Mouse (Mus musculus) ES-E14 (cell line): ENCODE results near the gene Hhipl1. TPM values are rescaled to one million over a fixed set of nuclear protein-coding genes. Genes with fewer than 3 reads are reported as not detected.

Source experiments
- DNase-seq: peaks from one replicate; pipeline ENCODE4 v3.0.0-alpha.2; 2013; ENCODE audit warnings: low read depth, low spot score
- H3K27ac ChIP-seq: 2 replicates; pipeline ENCODE4 v1.5.1; 2012; ENCODE audit warnings: low read depth, mild to moderate bottlenecking, low read length, moderate library complexity, mixed read lengths; ENCODE audit not compliant: poor library complexity, insufficient read depth, severe bottlenecking
- H3K36me3 ChIP-seq: 2 replicates; pipeline ENCODE4 v1.6.1; 2012; ENCODE audit warnings: mild to moderate bottlenecking, low read length, moderate library complexity, mixed read lengths; ENCODE audit not compliant: control insufficient read depth, poor library complexity, insufficient read depth, severe bottlenecking
- H3K4me1 ChIP-seq, 2 experiments: fragments of 150-350 bp in 1 of 2; sonication (generic) in 1 of 2; 2 replicates each; pipeline ENCODE4 v1.6.1; 2012; ENCODE audit warnings: low read length in 2 of 2, mild to moderate bottlenecking in 1 of 2, mixed read lengths in 1 of 2; ENCODE audit not compliant: control insufficient read depth in 2 of 2, insufficient read depth in 2 of 2, poor library complexity in 1 of 2
- H3K4me3 ChIP-seq, 2 experiments: fragments of 150-350 bp in 1 of 2; sonication (generic) in 1 of 2; 2 replicates each; pipeline ENCODE4 v1.5.1; 2012; ENCODE audit warnings: low read length in 2 of 2, low read depth in 1 of 2, mild to moderate bottlenecking in 1 of 2, mixed read lengths in 1 of 2; ENCODE audit not compliant: insufficient read depth in 1 of 2, poor library complexity in 1 of 2, severe bottlenecking in 1 of 2
- H3K9ac ChIP-seq: 2 replicates; pipeline ENCODE4 v1.6.1; 2012; ENCODE audit warnings: low read depth, mild to moderate bottlenecking, low read length, mixed read lengths; ENCODE audit not compliant: poor library complexity, insufficient read depth, severe bottlenecking
- H3K9me3 ChIP-seq: fragments of 150-350 bp; sonication (generic); 2 replicates; pipeline ENCODE4 v1.6.1; 2012; ENCODE audit warnings: low read depth, mild to moderate bottlenecking, low read length; ENCODE audit not compliant: control insufficient read depth, insufficient read depth
- CHD2 ChIP-seq: IDR thresholded peaks from 2 replicates; pipeline ENCODE4 v1.6.1; 2014; ENCODE audit warnings: mild to moderate bottlenecking, low read depth, low read length, inconsistent platforms
- HCFC1 ChIP-seq: IDR thresholded peaks from 2 replicates; pipeline ENCODE4 v1.6.1; 2012; ENCODE audit warnings: low read length, inconsistent platforms, borderline replicate concordance; ENCODE audit not compliant: insufficient read depth
- MAFK ChIP-seq: IDR thresholded peaks from 2 replicates; pipeline ENCODE4 v1.6.1; 2014; ENCODE audit warnings: mild to moderate bottlenecking, low read depth, low read length, inconsistent platforms; ENCODE audit not compliant: insufficient read depth
- ZC3H11A ChIP-seq: IDR thresholded peaks from 2 replicates; pipeline ENCODE4 v1.6.1; 2012; ENCODE audit warnings: low read depth, mild to moderate bottlenecking, inconsistent platforms, low read length, borderline replicate concordance
- ZNF384 ChIP-seq: IDR thresholded peaks from 2 replicates; pipeline ENCODE4 v1.6.1; 2012; ENCODE audit warnings: low read depth, low read length, inconsistent platforms
- in situ Hi-C, 2 experiments: fragments of 600-800 bp; cut with MboI; formaldehyde crosslinking; loops; one replicate each; pipeline ENCODE4 v1.15.1; 2025; ENCODE audit warnings: low sequenced_read_pairs in 2 of 2, inconsistent platforms in 1 of 2; ENCODE audit not compliant: unreplicated experiment in 2 of 2
- total RNA-seq: library from RNA; depleted of rRNA; stranded (reverse); fragments of 300-350 nt; gene quantifications from 2 replicates; pipeline ENCODE4 v1.2.3, GENCODE M21; 2012

Gene Hhipl1
- total RNA-seq, 1 experiment, result 1.0 TPM

GRCm38 (mm10) chr12:108273466-108274312 is 32.4 kb upstream of the Hhipl1 start:
- Histone ChIP-seq H3K9me3 (no peaks in the 10 kb centered on the region), H3K9ac (peak overlapping the region; percentile 78), H3K4me3 (peak overlapping the region; percentile 78 to 86), H3K4me1 (peaks cover 12 to 31% of the 10 kb centered on the region in 2 experiments), H3K36me3 (peaks cover 8% of the 10 kb centered on the region; the same call in 1 of the 2 replicates), H3K27ac (no peak overlapping the region)
- in situ Hi-C loops, result no loop called here
- DNase-seq, result no peak
- no peak for TF ChIP-seq CHD2
- no peak for TF ChIP-seq MAFK
- TF ChIP-seq ZNF384, result no peak
- no peak for TF ChIP-seq ZC3H11A
- no peak for TF ChIP-seq HCFC1

GRCm38 (mm10) chr12:108274313-108274595 is 31.8 kb upstream of the Hhipl1 start:
- Histone ChIP-seq H3K4me3 (peak overlapping the region; percentile 78 to 86), H3K9ac (peak overlapping the region; percentile 78), H3K27ac (no peak overlapping the region), H3K4me1 (peaks cover 12 to 31% of the 10 kb centered on the region in 2 experiments), H3K9me3 (no peaks in the 10 kb centered on the region), H3K36me3 (peaks cover 8% of the 10 kb centered on the region; the same call in 1 of the 2 replicates)
- DNase-seq, result no peak
- in situ Hi-C loops, result no loop called here
- TF ChIP-seq HCFC1 (no peak), ZC3H11A (no peak)

GRCm38 (mm10) chr12:108274661-108275507 is 31.2 kb upstream of the Hhipl1 start, which contains the start of gene Ccdc85c:
Ccdc85c (minus strand) TSS chr12:108275425.
- H3K4me3 ChIP-seq, result peak within 1 kb of the TSS; percentile 78 to 86
- in situ Hi-C loops, result no loop called here
- H3K4me1 ChIP-seq, result peaks cover 12 to 31% of the 10 kb centered on the region in 2 experiments
- peak within 1 kb of the TSS; percentile 78 for H3K9ac ChIP-seq
- DNase-seq, result no peak
- no peaks in the 10 kb centered on the region for H3K9me3 ChIP-seq
- H3K27ac ChIP-seq, result 0 out of 2 replicates have a peak within 1 kb of the TSS, but pooled peaks have one; percentile 16
- TF ChIP-seq CHD2 (no peak), HCFC1 (no peak), ZNF384 (no peak), MAFK (no peak), ZC3H11A (no peak)
- H3K36me3 ChIP-seq, result peaks cover 8% of the 10 kb centered on the region; the same call in 1 of the 2 replicates

- peak overlapping the region; percentile 67 to 86 for H3K4me3 ChIP-seq
- H3K9ac ChIP-seq, result peak overlapping the region; percentile 65; the same call in 1 of the 2 replicates
- H3K4me1 ChIP-seq, result peaks cover 12 to 31% of the 10 kb centered on the region in 2 experiments
- in situ Hi-C loops, result no loop called here
- peaks cover 8% of the 10 kb centered on the region; the same call in 1 of the 2 replicates for H3K36me3 ChIP-seq
- 0 out of 2 replicates have a peak overlapping the region, but pooled peaks have one; percentile 16 for H3K27ac ChIP-seq
- TF ChIP-seq CHD2 (peak; percentile 66; the same call in 1 of the 2 replicates), HCFC1 (no peak)
- DNase-seq, result peak; percentile 94
- no peaks in the 10 kb centered on the region for H3K9me3 ChIP-seq
Observed at GRCm38 (mm10) chr12:108275508-108275890, 30.6 kb upstream of the Hhipl1 start.
